Mouse (Mus musculus) forebrain, embryonic 15.5 days (tissue): ENCODE results near the gene AK157302. TPM values are rescaled to one million over a fixed set of nuclear protein-coding genes. Genes with fewer than 3 reads are reported as not detected.
"Not testable (repeated sequence)": the region's sequence is repeated elsewhere in the genome, so short reads cannot be mapped to it uniquely, and the experiment has no call there.

Source experiments
- ATAC-seq: fragments of 200-750 bp; cut with Nextera tagmentation; replicated peaks from 2 replicates; pipeline ENCODE4 v1.8.0; 2017; ENCODE audit warnings: mild to moderate bottlenecking, moderate TSS enrichment, moderate library complexity
- H3K27ac ChIP-seq: fragments of 300-500 bp; sonication (generic); replicated peaks from 2 replicates; pipeline ENCODE4 v1.5.1; 2015; ENCODE audit warnings: mild to moderate bottlenecking, inconsistent platforms
- H3K27me3 ChIP-seq: fragments of 300-500 bp; sonication (generic); 2 replicates; pipeline ENCODE4 v1.6.1; 2015; ENCODE audit warnings: inconsistent platforms
- H3K36me3 ChIP-seq: fragments of 300-500 bp; sonication (generic); 2 replicates; pipeline ENCODE4 v1.6.1; 2015; ENCODE audit warnings: mild to moderate bottlenecking, inconsistent platforms
- H3K4me1 ChIP-seq: fragments of 300-500 bp; sonication (generic); 2 replicates; pipeline ENCODE4 v1.6.1; 2015; ENCODE audit warnings: inconsistent platforms
- H3K4me2 ChIP-seq: fragments of 300-500 bp; sonication (generic); replicated peaks from 2 replicates; pipeline ENCODE4 v1.6.1; 2015; ENCODE audit warnings: mild to moderate bottlenecking, inconsistent platforms
- H3K4me3 ChIP-seq: fragments of 300-500 bp; sonication (generic); 2 replicates; pipeline ENCODE4 v1.5.1; 2015; ENCODE audit warnings: mild to moderate bottlenecking, inconsistent platforms
- H3K9ac ChIP-seq: fragments of 300-500 bp; sonication (generic); replicated peaks from 2 replicates; pipeline ENCODE4 v1.6.1; 2015; ENCODE audit warnings: mild to moderate bottlenecking, inconsistent platforms
- H3K9me3 ChIP-seq: fragments of 300-500 bp; sonication (generic); 2 replicates; pipeline ENCODE4 v1.6.1; 2016; ENCODE audit warnings: inconsistent platforms
- WGBS: fragments of 180-500 bp; shearing (Covaris S2); methylation state at CpG from one replicate; pipeline ENCODE4 v1.1.7; 2015; ENCODE audit warnings: mixed read lengths; 5-methylcytosine and 5-hydroxymethylcytosine counted together
- polyA plus RNA-seq: library from polyadenylated mRNA; unstranded; fragments of >200 nt; fragmentation: Nextera tagmentation; extraction: Ambion mirVana; gene quantifications from 2 replicates; pipeline ENCODE4 v1.2.1, GENCODE M21; 2015

AK157302 gene
- polyA plus RNA-seq, result 0.23 and 0.24 TPM in 2 replicates

- Histone ChIP-seq H3K36me3 (no peaks in the 10 kb centered on the region), H3K4me3 (no peak within 1 kb of the TSS), H3K4me1 (no peaks in the 10 kb centered on the region), H3K9me3 (no peaks in the 10 kb centered on the region), H3K4me2 (no peak within 1 kb of the TSS), H3K9ac (no peak within 1 kb of the TSS), H3K27ac (no peak within 1 kb of the TSS), H3K27me3 (no peaks in the 10 kb centered on the region)
- no peak for ATAC-seq
- WGBS, result 96% methylated on average over 21 of the region's 21 CpGs
Measured at GRCm38 (mm10) chr13:21495080-21495479, at the start of gene AK157302. TSS of gene AK157302 (plus strand) at chr13:21495223.

- Histone ChIP-seq H3K4me3 (no peak overlapping the region), H3K9me3 (no peaks in the 10 kb centered on the region), H3K4me1 (peaks cover 4% of the 10 kb centered on the region; the same call in 1 of the 2 replicates), H3K27me3 (no peaks in the 10 kb centered on the region), H3K4me2 (no peak overlapping the region), H3K36me3 (peaks cover 58% of the 10 kb centered on the region), H3K27ac (no peak overlapping the region), H3K9ac (no peak overlapping the region)
- WGBS, result 93% methylated on average over 9 of the region's 9 CpGs
- no peak for ATAC-seq
Measured at GRCm38 (mm10) chr13:21446796-21447195, 48.2 kb upstream of the AK157302 start.

GRCm38 (mm10) chr13:21447856-21448614, 47.0 kb upstream of the AK157302 start:
- Histone ChIP-seq H3K4me1 (peaks cover 16% of the 10 kb centered on the region), H3K4me3 (no peak overlapping the region), H3K9me3 (no peaks in the 10 kb centered on the region), H3K9ac (no peak overlapping the region), H3K4me2 (no peak overlapping the region), H3K27me3 (no peaks in the 10 kb centered on the region), H3K27ac (no peak overlapping the region), H3K36me3 (peaks cover 53% of the 10 kb centered on the region)
- no peak for ATAC-seq
- 75% methylated on average over 16 of the region's 16 CpGs for WGBS

- under 1% methylated on average over 13 of the region's 13 CpGs for WGBS
- Histone ChIP-seq H3K27ac (peak overlapping the region; percentile 66), H3K27me3 (no peaks in the 10 kb centered on the region; the same call in 1 of the 2 replicates), H3K4me3 (peak overlapping the region; percentile 61), H3K4me1 (peaks cover 18% of the 10 kb centered on the region), H3K4me2 (peak overlapping the region; percentile 57), H3K36me3 (0 out of 2 replicates have a peak, but pooled peaks cover 7% of the 10 kb centered on the region), H3K9me3 (no peaks in the 10 kb centered on the region), H3K9ac (peak overlapping the region; percentile 62)
- ATAC-seq, result peak; percentile 9
Measured at GRCm38 (mm10) chr13:21453042-21453441, 42.0 kb upstream of the AK157302 start.

- WGBS, result under 1% methylated on average over 23 of the region's 23 CpGs
- Histone ChIP-seq H3K9me3 (no peaks in the 10 kb centered on the region), H3K36me3 (0 out of 2 replicates have a peak, but pooled peaks cover 6% of the 10 kb centered on the region), H3K27ac (peak within 1 kb of the TSS; percentile 66), H3K4me3 (peak within 1 kb of the TSS; percentile 61), H3K9ac (peak within 1 kb of the TSS; percentile 62), H3K4me1 (peaks cover 18% of the 10 kb centered on the region), H3K4me2 (peak within 1 kb of the TSS; percentile 57), H3K27me3 (no peaks in the 10 kb centered on the region; the same call in 1 of the 2 replicates)
- peak; percentile 96 for ATAC-seq
Measured at GRCm38 (mm10) chr13:21453449-21453848, 41.6 kb upstream of the AK157302 start, which contains the start of gene Zscan26. TSS of gene Zscan26 (minus strand) at chr13:21453730.

- peaks cover 18% of the 10 kb centered on the region for H3K4me1 ChIP-seq
- no peaks in the 10 kb centered on the region for H3K36me3 ChIP-seq
- no peak for ATAC-seq
- H3K9ac ChIP-seq, result no peak overlapping the region
- no peak overlapping the region for H3K27ac ChIP-seq
- H3K4me2 ChIP-seq, result no peak overlapping the region
- WGBS, result 95% methylated on average over 3 of the region's 3 CpGs
- peak overlapping the region; percentile 61; the same call in 1 of the 2 replicates for H3K4me3 ChIP-seq
- H3K27me3 ChIP-seq, result no peaks in the 10 kb centered on the region; the same call in 1 of the 2 replicates
- no peaks in the 10 kb centered on the region for H3K9me3 ChIP-seq
Measured at GRCm38 (mm10) chr13:21454133-21454532, 40.9 kb upstream of the AK157302 start.

GRCm38 (mm10) chr13:21456347-21456746, 38.7 kb upstream of the AK157302 start:
- no peak overlapping the region for H3K27ac ChIP-seq
- H3K4me1 ChIP-seq, result peaks cover 16% of the 10 kb centered on the region
- no peak overlapping the region for H3K9ac ChIP-seq
- ATAC-seq, result no peak
- WGBS, result 10% methylated on average over 4 of the region's 4 CpGs
- H3K36me3 ChIP-seq, result no peaks in the 10 kb centered on the region
- H3K4me3 ChIP-seq, result no peak overlapping the region
- H3K27me3 ChIP-seq, result no peaks in the 10 kb centered on the region; the same call in 1 of the 2 replicates
- no peaks in the 10 kb centered on the region for H3K9me3 ChIP-seq
- H3K4me2 ChIP-seq, result no peak overlapping the region

- H3K4me3 ChIP-seq, H3K4me2 ChIP-seq, H3K9ac ChIP-seq, H3K27me3 ChIP-seq, H3K36me3 ChIP-seq, H3K9me3 ChIP-seq, H3K27ac ChIP-seq, ATAC-seq, H3K4me1 ChIP-seq: not testable (repeated sequence)
- 47% methylated on average over 9 of the region's 9 CpGs for WGBS
Measured at GRCm38 (mm10) chr13:21462516-21462915, 32.5 kb upstream of the AK157302 start.

- ATAC-seq, result no peak
- 89% methylated on average over 10 of the region's 10 CpGs for WGBS
- no peaks in the 10 kb centered on the region for H3K36me3 ChIP-seq
- H3K4me3 ChIP-seq, result peak overlapping the region; percentile 54; the same call in 1 of the 2 replicates
- no peaks in the 10 kb centered on the region; the same call in 1 of the 2 replicates for H3K4me1 ChIP-seq
- no peak overlapping the region for H3K9ac ChIP-seq
- H3K9me3 ChIP-seq, result no peaks in the 10 kb centered on the region
- no peak overlapping the region for H3K4me2 ChIP-seq
- peaks cover 11% of the 10 kb centered on the region for H3K27me3 ChIP-seq
- no peak overlapping the region for H3K27ac ChIP-seq
Measured at GRCm38 (mm10) chr13:21467336-21467735, 27.7 kb upstream of the AK157302 start.

GRCm38 (mm10) chr13:21468061-21469019, 26.7 kb upstream of the AK157302 start, which contains the start of gene Nkapl:
TSS of gene Nkapl (minus strand) at chr13:21468509.
- H3K27me3 ChIP-seq, result peaks cover 11% of the 10 kb centered on the region
- H3K9ac ChIP-seq, result peak within 1 kb of the TSS; percentile 62
- peak within 1 kb of the TSS; percentile 53 for H3K27ac ChIP-seq
- ATAC-seq, result peak; percentile 99
- H3K36me3 ChIP-seq, result no peaks in the 10 kb centered on the region
- under 1% methylated on average over 54 of the region's 54 CpGs for WGBS
- H3K4me1 ChIP-seq, result no peaks in the 10 kb centered on the region; the same call in 1 of the 2 replicates
- peak within 1 kb of the TSS; percentile 54 for H3K4me3 ChIP-seq
- H3K9me3 ChIP-seq, result no peaks in the 10 kb centered on the region
- H3K4me2 ChIP-seq, result peak within 1 kb of the TSS; percentile 70

- H3K36me3 ChIP-seq, result no peaks in the 10 kb centered on the region
- H3K4me1 ChIP-seq, result no peaks in the 10 kb centered on the region; the same call in 1 of the 2 replicates
- H3K4me2 ChIP-seq, result peak overlapping the region; percentile 70
- no peaks in the 10 kb centered on the region for H3K9me3 ChIP-seq
- H3K9ac ChIP-seq, result no peak overlapping the region
- peaks cover 11% of the 10 kb centered on the region for H3K27me3 ChIP-seq
- peak overlapping the region; percentile 54 for H3K4me3 ChIP-seq
- 0 out of 2 replicates have a peak, but pooled peaks have one; percentile 8 for ATAC-seq
- 15% methylated on average over 9 of the region's 9 CpGs for WGBS
- no peak overlapping the region for H3K27ac ChIP-seq
Measured at GRCm38 (mm10) chr13:21469097-21469496, 25.9 kb upstream of the AK157302 start.
